Mouse (Mus musculus) liver, embryonic 11.5 days (tissue): ENCODE data around the gene Dnajc5g. TPM values are rescaled to one million over a fixed set of nuclear protein-coding genes. Genes with fewer than 3 reads are reported as not detected.

ENCODE experiments used
- ATAC-seq: fragments of 200-750 bp; cut with Nextera tagmentation; replicated peaks from 2 replicates; pipeline ENCODE4 v1.8.0; 2017; ENCODE audit warnings: moderate number of reproducible peaks, mild to moderate bottlenecking, moderate TSS enrichment, moderate library complexity; ENCODE audit not compliant: low FRiP score
- DNase-seq: peaks from one replicate; pipeline ENCODE4 v3.0.0-alpha.2; 2017; ENCODE audit warnings: low spot score
- H3K27ac ChIP-seq: fragments of 300-500 bp; sonication (generic); 2 replicates; pipeline ENCODE4 v1.5.1; 2014; ENCODE audit warnings: mild to moderate bottlenecking, low read depth, low read length, control low read depth
- H3K27me3 ChIP-seq: fragments of 300-500 bp; sonication (generic); replicated peaks from 2 replicates; pipeline ENCODE4 v1.6.1; 2014; ENCODE audit warnings: low read length, mixed read lengths; ENCODE audit not compliant: control insufficient read depth, insufficient read depth
- H3K36me3 ChIP-seq: fragments of 300-500 bp; sonication (generic); 2 replicates; pipeline ENCODE4 v1.6.1; 2014; ENCODE audit warnings: mild to moderate bottlenecking, low read length, moderate library complexity, mixed read lengths; ENCODE audit not compliant: control insufficient read depth, insufficient read depth
- H3K4me1 ChIP-seq: fragments of 300-500 bp; sonication (generic); replicated peaks from 2 replicates; pipeline ENCODE4 v1.6.1; 2014; ENCODE audit warnings: low read length, mixed read lengths; ENCODE audit not compliant: control insufficient read depth, insufficient read depth
- H3K4me2 ChIP-seq: fragments of 300-500 bp; sonication (generic); 2 replicates; pipeline ENCODE4 v1.6.1; 2014; ENCODE audit warnings: mild to moderate bottlenecking, control low read depth, moderate library complexity
- H3K4me3 ChIP-seq: fragments of 300-500 bp; sonication (generic); 2 replicates; pipeline ENCODE4 v1.5.1; 2014; ENCODE audit warnings: low read depth, low read length, control low read depth
- H3K9ac ChIP-seq: fragments of 300-500 bp; sonication (generic); 2 replicates; pipeline ENCODE4 v1.6.1; 2014; ENCODE audit warnings: low read depth, low read length, control low read depth
- H3K9me3 ChIP-seq: fragments of 300-500 bp; sonication (generic); 2 replicates; pipeline ENCODE4 v1.6.1; 2016; ENCODE audit warnings: low read length, inconsistent platforms, mixed read lengths; ENCODE audit not compliant: control insufficient read depth
- WGBS: fragments of 180-500 bp; shearing (Covaris S2); extraction: QIAGEN DNeasy Blood & Tissue Kit; methylation state at CpG from one replicate; pipeline ENCODE4 v1.1.7; 2014; 5-methylcytosine and 5-hydroxymethylcytosine counted together
- polyA plus RNA-seq: library from polyadenylated mRNA; unstranded; fragments of >200 nt; fragmentation: Nextera tagmentation; extraction: Ambion mirVana; gene quantifications from 2 replicates; pipeline ENCODE4 v1.2.1, GENCODE M21; 2014

Gene Dnajc5g
- polyA plus RNA-seq, result not detected in 2 replicates

DNA sequence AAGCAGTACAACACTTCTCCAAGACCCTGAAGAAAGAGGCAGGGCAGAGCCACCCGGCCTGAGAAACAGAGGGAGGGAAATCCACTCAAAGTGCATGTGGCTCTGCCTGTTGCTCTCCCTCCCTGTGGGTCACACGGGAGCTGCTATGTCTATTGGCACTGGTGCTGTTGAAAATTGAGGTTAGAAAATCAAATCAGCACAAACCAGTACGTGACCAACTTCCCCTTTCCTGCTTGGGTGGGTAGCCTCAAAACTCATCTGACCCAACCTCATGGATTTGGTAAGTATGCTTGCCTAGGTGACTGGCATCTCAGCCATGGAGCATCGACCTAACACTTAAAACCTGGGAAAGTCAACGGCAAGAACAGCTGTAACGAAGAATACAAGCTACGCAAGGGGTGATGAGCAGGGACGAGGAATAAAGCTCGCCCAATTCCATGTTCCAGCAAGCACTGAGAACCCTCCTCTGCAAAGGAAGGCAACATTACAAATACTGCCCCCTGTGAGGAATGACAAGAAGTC, at the start of gene Dnajc5g:
Gene Dnajc5g (plus strand): TSS at position 472 of the 522 bp plus-strand sequence.
- Histone ChIP-seq H3K27me3 (no peaks in the 10 kb centered on the region), H3K4me2 (no peak within 1 kb of the TSS), H3K9ac (no peak within 1 kb of the TSS), H3K36me3 (no peaks in the 10 kb centered on the region), H3K27ac (no peak within 1 kb of the TSS), H3K4me1 (no peaks in the 10 kb centered on the region), H3K4me3 (no peak within 1 kb of the TSS), H3K9me3 (no peaks in the 10 kb centered on the region)
- ATAC-seq, result no peak
- WGBS, result 66% methylated on average over 9 of the region's 9 CpGs
- DNase-seq, result no peak

DNA sequence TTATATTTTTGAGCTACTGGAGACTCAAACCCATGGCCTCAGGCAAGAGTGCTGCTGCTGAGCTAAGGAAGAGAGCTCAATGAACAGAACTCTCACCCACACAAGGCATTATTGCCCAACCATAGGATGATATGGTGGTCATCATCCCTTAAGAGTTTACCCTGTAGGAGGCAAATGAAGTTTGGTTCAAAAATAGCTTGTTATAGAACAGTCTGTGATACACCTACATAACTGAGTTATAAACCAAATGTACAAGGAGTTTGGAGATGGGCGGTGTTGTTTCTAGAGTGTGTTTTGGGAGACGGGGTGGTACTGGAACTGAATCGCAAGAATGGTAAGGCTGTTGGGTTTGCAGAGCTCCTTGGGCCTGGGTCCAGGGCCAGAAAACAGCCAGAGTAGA, 36.3 kb upstream of the Dnajc5g start:
- no peaks in the 10 kb centered on the region for H3K4me1 ChIP-seq
- no peak overlapping the region for H3K9ac ChIP-seq
- no peak overlapping the region for H3K27ac ChIP-seq
- no peak overlapping the region for H3K4me2 ChIP-seq
- no peak overlapping the region for H3K4me3 ChIP-seq
- no peak for ATAC-seq
- peaks cover 78% of the 10 kb centered on the region for H3K36me3 ChIP-seq
- WGBS, result 92% methylated on average over 3 of the region's 3 CpGs
- no peaks in the 10 kb centered on the region for H3K9me3 ChIP-seq
- H3K27me3 ChIP-seq, result no peaks in the 10 kb centered on the region
- no peak for DNase-seq

DNA sequence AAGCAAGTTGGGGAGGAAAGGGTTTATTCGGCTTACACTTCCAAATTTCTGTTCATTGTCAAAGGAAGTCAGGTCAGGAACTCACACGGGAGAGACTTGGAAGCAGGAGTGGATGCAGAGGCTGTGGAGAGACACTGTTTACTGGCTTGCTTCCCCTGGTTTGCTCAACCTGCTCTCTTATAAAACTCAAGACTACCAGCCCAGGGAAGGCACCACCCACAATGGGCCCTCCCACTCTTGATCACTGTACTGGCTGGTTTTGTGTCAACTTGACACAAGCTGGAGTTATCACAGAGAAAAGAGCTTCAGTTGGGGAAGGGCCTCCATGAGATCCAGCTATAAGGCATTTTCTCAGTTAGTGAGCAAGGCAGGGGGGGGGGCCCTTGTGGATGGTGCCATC, 35.0 kb upstream of the Dnajc5g start:
- no peak for ATAC-seq
- Histone ChIP-seq H3K4me3 (no peak overlapping the region), H3K36me3 (peaks cover 89% of the 10 kb centered on the region), H3K4me1 (no peaks in the 10 kb centered on the region), H3K27ac (no peak overlapping the region), H3K4me2 (no peak overlapping the region), H3K9me3 (no peaks in the 10 kb centered on the region), H3K9ac (no peak overlapping the region), H3K27me3 (no peaks in the 10 kb centered on the region)
- WGBS, result 74% methylated on average over 2 of the region's 2 CpGs
- DNase-seq, result no peak

DNA sequence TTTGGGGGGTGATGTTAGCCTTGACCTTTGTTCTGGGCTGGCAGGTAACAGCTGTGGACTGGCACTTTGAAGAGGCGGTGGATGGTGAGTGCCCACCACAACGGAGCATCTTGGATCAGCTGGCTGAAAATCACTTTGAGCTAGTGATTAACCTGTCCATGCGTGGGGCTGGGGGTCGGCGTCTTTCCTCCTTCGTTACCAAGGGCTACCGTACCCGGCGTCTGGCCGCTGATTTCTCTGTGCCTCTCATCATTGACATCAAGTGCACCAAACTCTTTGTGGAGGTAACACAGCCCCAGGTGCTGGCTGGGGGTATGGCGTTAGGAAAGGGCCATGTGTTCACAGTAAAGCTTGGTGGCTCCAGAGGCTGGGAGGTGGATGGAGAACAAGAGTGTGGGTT, 34.3 kb upstream of the Dnajc5g start:
- Histone ChIP-seq H3K4me2 (no peak overlapping the region), H3K36me3 (peaks cover 90% of the 10 kb centered on the region), H3K4me3 (no peak overlapping the region), H3K4me1 (no peaks in the 10 kb centered on the region), H3K27ac (no peak overlapping the region), H3K9me3 (no peaks in the 10 kb centered on the region), H3K9ac (no peak overlapping the region), H3K27me3 (no peaks in the 10 kb centered on the region)
- 90% methylated on average over 11 of the region's 11 CpGs for WGBS
- ATAC-seq (no peak), DNase-seq (no peak)

DNA sequence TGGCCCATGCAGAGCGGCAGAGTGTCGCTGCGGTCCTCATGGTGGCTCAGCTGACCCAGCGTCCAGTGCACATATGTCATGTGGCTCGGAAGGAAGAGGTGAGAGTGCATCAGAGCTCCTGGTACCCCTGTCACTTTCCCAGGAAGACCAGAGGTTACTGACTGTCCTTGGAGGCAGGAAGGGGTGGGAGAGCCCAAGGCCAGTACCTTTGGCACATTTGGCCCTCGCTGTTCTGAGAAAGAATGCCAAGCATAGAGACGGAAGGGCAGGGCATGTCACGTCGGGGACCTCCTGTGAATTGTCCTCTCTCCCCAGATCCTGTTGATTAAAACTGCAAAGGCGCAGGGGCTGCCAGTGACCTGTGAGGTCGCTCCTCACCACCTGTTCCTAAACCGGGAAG, 32.9 kb upstream of the Dnajc5g start:
- Histone ChIP-seq H3K27ac (no peak overlapping the region), H3K9ac (no peak overlapping the region), H3K36me3 (peaks cover 89% of the 10 kb centered on the region), H3K27me3 (no peaks in the 10 kb centered on the region), H3K4me2 (no peak overlapping the region), H3K4me3 (no peak overlapping the region), H3K9me3 (no peaks in the 10 kb centered on the region), H3K4me1 (no peaks in the 10 kb centered on the region)
- ATAC-seq (no peak), DNase-seq (no peak)
- WGBS, result 93% methylated on average over 12 of the region's 12 CpGs

DNA sequence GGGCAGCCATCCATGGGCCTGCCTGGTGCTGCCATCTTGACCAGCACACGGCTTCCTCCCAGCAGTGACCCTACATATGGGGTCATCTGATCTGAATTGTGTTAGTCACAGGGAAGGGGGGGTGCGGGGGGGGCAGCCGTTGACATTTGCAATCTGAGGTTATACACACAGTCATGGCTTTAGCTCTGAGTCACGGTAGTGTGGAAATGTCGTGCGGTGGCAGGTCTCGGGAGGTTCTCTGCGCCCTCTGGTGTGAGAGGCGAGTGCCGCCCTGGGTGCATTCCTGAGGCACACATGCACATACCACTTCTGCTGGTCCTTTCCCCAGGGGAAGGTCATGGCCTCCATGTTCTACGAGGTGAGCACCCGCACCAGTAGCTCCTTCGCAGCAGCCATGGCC, 29.7 kb upstream of the Dnajc5g start:
- no peak for DNase-seq
- no peak for ATAC-seq
- 87% methylated on average over 13 of the region's 13 CpGs for WGBS
- H3K36me3 ChIP-seq, result peaks cover 72% of the 10 kb centered on the region
- H3K4me2 ChIP-seq, result no peak overlapping the region
- H3K4me3 ChIP-seq, result no peak overlapping the region
- no peak overlapping the region for H3K9ac ChIP-seq
- H3K9me3 ChIP-seq, result no peaks in the 10 kb centered on the region
- H3K27ac ChIP-seq, result no peak overlapping the region
- H3K4me1 ChIP-seq, result no peaks in the 10 kb centered on the region
- no peaks in the 10 kb centered on the region for H3K27me3 ChIP-seq

DNA sequence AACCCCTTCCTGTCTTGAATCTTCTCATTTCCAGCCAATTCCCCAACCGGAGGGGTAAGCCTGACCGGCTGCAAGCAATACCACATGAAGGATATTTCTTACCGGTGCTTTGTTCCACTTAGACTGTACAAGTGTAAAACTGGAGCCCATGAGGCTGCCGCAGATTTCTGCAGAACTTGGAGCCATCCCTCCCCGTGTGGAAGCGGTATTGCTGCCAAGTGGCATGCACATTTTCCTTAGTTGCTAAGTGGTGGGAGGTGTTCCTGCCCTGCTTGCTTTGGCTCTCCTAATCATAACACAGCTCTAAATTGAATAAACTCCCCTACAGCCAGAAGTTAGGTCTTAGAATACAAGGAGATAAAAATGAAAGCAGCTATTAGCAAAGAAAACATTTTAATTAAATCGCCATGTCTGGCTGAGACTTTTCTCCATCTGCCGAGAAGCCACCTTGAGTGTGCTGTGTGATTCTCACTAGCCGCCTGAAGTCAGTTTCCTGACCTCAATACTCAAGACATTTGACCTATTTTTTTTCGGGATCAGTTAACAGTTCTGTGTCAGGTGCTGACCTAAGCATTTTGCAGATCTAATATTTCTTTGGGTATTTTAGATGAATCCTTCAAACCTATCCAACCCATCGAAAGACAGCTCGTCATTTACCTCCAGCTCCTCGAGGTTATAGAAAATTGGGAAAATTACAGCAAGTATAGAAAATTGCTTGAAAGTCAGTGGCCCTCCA, 25.9 kb upstream of the Dnajc5g start:
- H3K4me1 ChIP-seq, result peaks cover 11% of the 10 kb centered on the region
- H3K36me3 ChIP-seq, result peaks cover 36% of the 10 kb centered on the region
- 79% methylated on average over 13 of the region's 13 CpGs for WGBS
- DNase-seq (no peak), ATAC-seq (no peak)
- no peak overlapping the region for H3K9ac ChIP-seq
- no peaks in the 10 kb centered on the region for H3K27me3 ChIP-seq
- no peak overlapping the region for H3K4me3 ChIP-seq
- no peak overlapping the region for H3K4me2 ChIP-seq
- H3K27ac ChIP-seq, result no peak overlapping the region
- no peaks in the 10 kb centered on the region for H3K9me3 ChIP-seq

DNA sequence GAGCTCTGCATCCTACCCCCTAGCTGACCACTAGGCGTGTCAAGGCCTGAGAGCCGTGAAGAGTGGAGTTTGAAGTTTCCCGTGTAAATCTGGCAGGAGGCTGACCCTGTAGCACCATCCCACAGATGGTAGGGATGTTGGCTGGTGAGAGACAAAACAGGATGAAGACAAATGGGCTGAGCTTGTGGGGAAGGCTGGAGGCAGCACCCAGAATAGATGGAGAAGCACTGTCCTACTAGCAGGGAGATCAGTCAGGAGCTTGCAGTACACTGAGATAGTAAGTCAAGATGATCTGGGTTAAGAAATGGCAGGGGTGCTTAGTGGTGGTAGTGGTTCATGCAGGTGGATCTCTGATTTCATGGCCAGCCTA, 25.3 kb upstream of the Dnajc5g start:
- Histone ChIP-seq H3K27me3 (no peaks in the 10 kb centered on the region), H3K4me1 (peaks cover 11% of the 10 kb centered on the region), H3K9ac (no peak overlapping the region), H3K36me3 (peaks cover 31% of the 10 kb centered on the region), H3K9me3 (no peaks in the 10 kb centered on the region), H3K4me2 (no peak overlapping the region), H3K4me3 (no peak overlapping the region), H3K27ac (no peak overlapping the region)
- no peak for ATAC-seq
- no peak for DNase-seq
- whole genome bisulfite sequencing, result 61% methylated on average over 3 of the region's 3 CpGs

DNA sequence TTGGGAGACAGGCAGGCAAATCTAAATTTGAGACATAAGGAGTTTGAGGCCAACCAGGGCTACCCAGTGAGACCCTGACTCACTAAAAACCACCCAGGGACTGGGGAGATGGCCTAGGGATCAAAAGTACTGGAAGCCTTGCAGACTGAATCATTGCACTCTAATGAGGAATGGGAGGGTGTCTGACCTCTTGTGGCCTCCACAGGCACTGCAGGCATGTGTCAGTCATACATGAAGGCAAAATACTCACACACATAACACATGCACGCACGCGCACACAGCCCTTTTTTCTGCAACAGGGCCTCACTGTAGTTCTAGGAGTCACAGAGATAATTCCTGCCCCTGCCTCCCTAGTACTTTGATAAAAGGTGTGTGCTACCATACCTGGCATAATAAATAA, 24.7 kb upstream of the Dnajc5g start:
- Histone ChIP-seq H3K9ac (no peak overlapping the region), H3K4me1 (peaks cover 11% of the 10 kb centered on the region), H3K4me2 (no peak overlapping the region), H3K9me3 (no peaks in the 10 kb centered on the region), H3K27me3 (peaks cover 1% of the 10 kb centered on the region; the same call in 1 of the 2 replicates), H3K27ac (no peak overlapping the region), H3K36me3 (peaks cover 25% of the 10 kb centered on the region), H3K4me3 (no peak overlapping the region)
- no peak for ATAC-seq
- DNase-seq, result no peak
- 68% methylated on average over 3 of the region's 3 CpGs for WGBS
